Mouse (Mus musculus): ENCODE data around the gene Cox7a2l. TPM values are rescaled to one million over a fixed set of nuclear protein-coding genes. Genes with fewer than 3 reads are reported as not detected.

Gene Cox7a2l
- polyA plus RNA-seq, 1 experiment from 2014 or later: 179 TPM

DNA sequence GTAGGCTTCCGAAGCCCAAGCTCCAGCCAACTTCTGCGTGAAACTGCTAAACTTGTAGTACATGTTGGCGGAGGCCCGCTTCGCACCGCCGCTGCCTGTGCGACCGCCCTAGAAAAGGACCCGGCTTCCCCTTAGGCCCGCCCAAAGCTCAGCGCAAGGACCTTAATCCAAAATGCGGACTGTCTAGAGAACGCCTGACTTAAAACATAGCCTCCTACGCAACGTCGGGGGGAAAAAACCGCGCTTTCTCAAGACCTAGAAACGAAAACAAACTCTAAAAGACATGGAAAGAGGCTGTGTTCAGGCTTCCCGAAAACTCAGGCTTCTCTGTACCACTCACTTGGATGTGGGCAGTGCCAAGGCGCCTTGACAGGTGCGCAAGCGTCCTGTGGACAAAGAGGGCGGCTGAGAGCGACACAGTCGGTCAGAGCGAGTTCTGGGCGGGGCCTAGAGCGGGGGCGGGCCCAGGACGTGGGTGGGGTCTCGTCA is 2.9 kb downstream of the Cox7a2l start:
- Histone ChIP-seq H3K36me3 (ENCODE audit: control insufficient read depth, insufficient read depth) (no peaks in the 10 kb centered on the region), H3K9me3 (ENCODE audit: control insufficient read depth, low read length) (no peaks in the 10 kb centered on the region), H3K4me2 (ENCODE audit: low read length) (peak overlapping the region; percentile 85), H3K4me1 (replicated peaks; ENCODE audit: control insufficient read depth, insufficient read depth, low read length) (peaks cover 20% of the 10 kb centered on the region), H3K9ac (replicated peaks; ENCODE audit: low read depth, low read length) (peak overlapping the region; percentile 74), H3K27me3 (replicated peaks; ENCODE audit: control insufficient read depth, insufficient read depth, low read length) (no peaks in the 10 kb centered on the region), H3K4me3 (replicated peaks; ENCODE audit: low read length) (peak overlapping the region; percentile 82), H3K27ac (ENCODE audit: low read length) (peak overlapping the region; percentile 51)
- peak; percentile 98 for ATAC-seq
- WGBS: under 1% methylated on average over 33 of the region's 33 CpGs

DNA sequence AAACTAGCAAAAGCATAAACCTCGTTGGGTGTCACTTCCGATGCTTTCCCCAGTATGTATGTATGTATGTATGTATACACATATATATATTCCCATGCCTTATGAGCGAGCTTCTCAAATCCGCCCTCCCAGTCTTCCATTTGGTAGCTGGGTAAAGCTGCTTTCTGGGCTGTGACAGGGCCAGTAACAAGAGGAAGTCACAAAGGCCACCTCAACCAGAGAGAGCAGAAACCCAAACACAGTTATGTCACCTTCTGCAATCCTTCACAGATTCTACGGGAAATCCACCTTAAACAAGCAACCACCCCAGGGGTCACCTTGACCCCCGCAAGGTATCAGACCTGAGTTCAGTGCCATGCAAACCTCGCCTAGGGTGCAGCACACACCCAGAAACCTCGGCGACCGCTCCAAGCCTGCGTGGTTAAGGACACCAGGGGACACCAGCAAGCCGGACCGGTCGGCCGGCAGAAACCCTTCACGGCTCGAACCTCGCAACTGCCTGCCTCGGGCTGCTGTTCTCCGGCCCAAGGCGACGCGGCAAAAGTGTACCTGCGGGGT is 3.4 kb downstream of the Cox7a2l start:
- Histone ChIP-seq H3K4me2 (ENCODE audit: low read length) (peak overlapping the region; percentile 85), H3K4me3 (replicated peaks; ENCODE audit: low read length) (peak overlapping the region; percentile 82), H3K9ac (replicated peaks; ENCODE audit: low read depth, low read length) (peak overlapping the region; percentile 74), H3K9me3 (ENCODE audit: control insufficient read depth, low read length) (no peaks in the 10 kb centered on the region), H3K4me1 (replicated peaks; ENCODE audit: control insufficient read depth, insufficient read depth, low read length) (peaks cover 20% of the 10 kb centered on the region), H3K27me3 (replicated peaks; ENCODE audit: control insufficient read depth, insufficient read depth, low read length) (no peaks in the 10 kb centered on the region), H3K36me3 (ENCODE audit: control insufficient read depth, insufficient read depth) (no peaks in the 10 kb centered on the region), H3K27ac (ENCODE audit: low read length) (peak overlapping the region; percentile 51; the same call in 1 of the 2 replicates)
- peak; percentile 50 for ATAC-seq
- 3% methylated on average over 24 of the region's 24 CpGs for WGBS

DNA sequence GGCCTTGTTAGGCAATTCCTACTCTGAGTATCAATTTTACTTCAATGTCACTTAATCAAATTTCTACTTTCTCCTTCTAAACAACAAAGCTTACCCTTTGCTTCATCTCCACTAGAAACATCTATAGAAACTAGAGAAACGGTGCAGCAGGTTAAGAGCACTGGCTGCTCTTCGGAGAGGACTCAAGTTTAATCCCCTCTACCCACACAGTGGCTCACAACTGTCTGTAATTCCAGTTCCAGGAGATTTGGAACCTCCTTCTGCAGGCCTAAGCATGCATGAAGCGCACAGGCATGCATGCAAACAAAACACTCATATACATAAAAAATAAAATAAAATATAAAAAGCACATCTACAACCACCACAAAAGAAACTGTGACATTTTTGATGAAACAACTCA is 5.0 kb downstream of the Cox7a2l start:
- no peaks in the 10 kb centered on the region for H3K9me3 ChIP-seq (ENCODE audit: control insufficient read depth, low read length)
- H3K27ac ChIP-seq (ENCODE audit: low read length): no peak overlapping the region
- WGBS: 90% methylated on average over 3 of the region's 3 CpGs
- no peak overlapping the region for H3K9ac ChIP-seq (replicated peaks; ENCODE audit: low read depth, low read length)
- H3K36me3 ChIP-seq (ENCODE audit: control insufficient read depth, insufficient read depth): no peaks in the 10 kb centered on the region
- peaks cover 20% of the 10 kb centered on the region for H3K4me1 ChIP-seq (replicated peaks; ENCODE audit: control insufficient read depth, insufficient read depth, low read length)
- H3K4me3 ChIP-seq (replicated peaks; ENCODE audit: low read length): no peak overlapping the region
- ATAC-seq: no peak
- no peaks in the 10 kb centered on the region for H3K27me3 ChIP-seq (replicated peaks; ENCODE audit: control insufficient read depth, insufficient read depth, low read length)
- no peak overlapping the region for H3K4me2 ChIP-seq (ENCODE audit: low read length)

DNA sequence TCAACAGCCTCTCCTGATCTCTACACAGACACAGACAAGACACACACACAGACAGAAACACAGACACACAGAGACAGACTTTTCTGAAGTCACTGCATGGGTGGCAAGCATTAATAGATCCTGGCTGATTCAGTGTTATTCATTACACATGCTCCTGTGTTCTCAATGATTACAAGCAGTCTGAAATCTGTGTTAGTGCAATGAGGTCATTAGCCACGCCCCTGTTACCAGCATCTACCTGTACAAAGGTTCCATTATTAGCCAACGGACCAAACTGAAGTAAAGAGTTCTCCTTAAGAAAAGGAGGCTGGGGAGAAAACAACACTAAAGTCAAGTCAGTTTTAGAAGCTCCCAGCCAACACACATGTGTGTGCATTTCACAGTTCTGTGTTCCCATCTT is 13.4 kb downstream of the Cox7a2l start:
- 76% methylated on average over 2 of the region's 2 CpGs for WGBS
- Histone ChIP-seq H3K4me1 (replicated peaks; ENCODE audit: control insufficient read depth, insufficient read depth, low read length) (no peaks in the 10 kb centered on the region), H3K9ac (replicated peaks; ENCODE audit: low read depth, low read length) (no peak overlapping the region), H3K4me2 (ENCODE audit: low read length) (no peak overlapping the region), H3K9me3 (ENCODE audit: control insufficient read depth, low read length) (no peaks in the 10 kb centered on the region), H3K27ac (ENCODE audit: low read length) (no peak overlapping the region), H3K4me3 (replicated peaks; ENCODE audit: low read length) (no peak overlapping the region), H3K27me3 (replicated peaks; ENCODE audit: control insufficient read depth, insufficient read depth, low read length) (no peaks in the 10 kb centered on the region), H3K36me3 (ENCODE audit: control insufficient read depth, insufficient read depth) (peaks cover 8% of the 10 kb centered on the region)
- ATAC-seq: no peak

DNA sequence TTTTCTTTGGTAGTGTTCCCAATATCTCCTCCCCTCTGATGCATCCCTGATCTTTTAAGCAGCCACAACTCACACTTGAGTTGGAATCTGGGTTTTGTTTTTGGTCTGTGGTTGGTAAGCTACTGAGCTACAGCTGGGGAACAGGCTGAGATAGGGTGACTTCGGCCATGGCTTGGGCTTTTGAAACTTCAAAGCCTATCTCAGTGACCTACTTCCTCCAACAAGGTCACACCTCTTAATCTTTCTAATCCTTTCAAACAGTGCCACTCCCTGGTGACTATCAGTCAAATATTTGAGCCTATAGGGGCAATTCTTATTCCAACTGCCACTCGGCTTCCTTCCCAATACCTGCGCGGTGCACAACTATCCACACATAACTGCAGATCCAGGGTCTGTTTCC is 17.4 kb downstream of the Cox7a2l start:
- 93% methylated on average over 4 of the region's 4 CpGs for WGBS
- Histone ChIP-seq H3K4me3 (replicated peaks; ENCODE audit: low read length) (no peak overlapping the region), H3K4me1 (replicated peaks; ENCODE audit: control insufficient read depth, insufficient read depth, low read length) (no peaks in the 10 kb centered on the region), H3K27me3 (replicated peaks; ENCODE audit: control insufficient read depth, insufficient read depth, low read length) (no peaks in the 10 kb centered on the region), H3K27ac (ENCODE audit: low read length) (no peak overlapping the region), H3K4me2 (ENCODE audit: low read length) (no peak overlapping the region), H3K9me3 (ENCODE audit: control insufficient read depth, low read length) (peaks cover 7% of the 10 kb centered on the region; the same call in 1 of the 2 replicates), H3K36me3 (ENCODE audit: control insufficient read depth, insufficient read depth) (peaks cover 20% of the 10 kb centered on the region), H3K9ac (replicated peaks; ENCODE audit: low read depth, low read length) (no peak overlapping the region)
- ATAC-seq: no peak

DNA sequence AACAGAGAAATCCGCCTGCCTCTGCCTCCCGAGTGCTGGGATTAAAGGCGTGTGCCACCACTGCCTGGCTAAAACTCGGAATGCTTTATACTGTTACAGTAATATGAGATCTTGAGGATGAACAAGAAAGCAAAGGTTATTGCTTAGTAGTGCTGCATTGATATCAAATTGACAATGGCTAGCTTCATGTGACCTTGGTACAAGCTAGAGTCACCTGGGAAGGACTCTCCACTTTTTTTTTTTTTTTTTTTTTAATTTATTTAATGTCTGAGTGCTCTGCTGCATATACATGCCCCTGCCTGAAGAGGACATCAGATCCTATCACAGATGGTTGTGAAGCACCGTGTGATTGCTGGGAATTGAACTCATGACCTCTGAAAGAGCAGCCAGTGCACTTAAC is 18.2 kb downstream of the Cox7a2l start:
- 97% methylated on average over 5 of the region's 5 CpGs for WGBS

DNA sequence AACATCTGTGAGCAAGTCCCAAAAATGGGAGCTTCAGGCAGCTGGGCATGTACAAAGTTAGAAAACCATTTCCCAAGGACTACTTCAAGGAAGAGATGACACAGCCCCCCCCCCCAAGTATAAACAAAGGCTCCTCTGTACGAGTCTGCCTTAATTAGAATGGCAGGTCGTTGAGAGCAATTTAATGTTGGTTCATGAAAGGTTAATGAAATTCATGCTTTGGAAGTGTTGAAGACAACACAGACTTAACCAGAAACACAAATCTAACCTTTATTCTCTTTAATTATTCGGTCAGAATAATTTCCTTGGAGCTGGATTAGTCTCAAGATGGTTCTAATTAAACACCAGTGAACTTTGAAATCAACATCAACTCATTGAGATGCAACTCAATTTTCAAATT is 29.4 kb downstream of the Cox7a2l start:
- Histone ChIP-seq H3K27ac (ENCODE audit: low read length) (no peak overlapping the region), H3K27me3 (replicated peaks; ENCODE audit: control insufficient read depth, insufficient read depth, low read length) (no peaks in the 10 kb centered on the region), H3K9me3 (ENCODE audit: control insufficient read depth, low read length) (peaks cover 3% of the 10 kb centered on the region; the same call in 1 of the 2 replicates), H3K4me1 (replicated peaks; ENCODE audit: control insufficient read depth, insufficient read depth, low read length) (no peaks in the 10 kb centered on the region), H3K36me3 (ENCODE audit: control insufficient read depth, insufficient read depth) (no peaks in the 10 kb centered on the region), H3K9ac (replicated peaks; ENCODE audit: low read depth, low read length) (no peak overlapping the region), H3K4me3 (replicated peaks; ENCODE audit: low read length) (no peak overlapping the region), H3K4me2 (ENCODE audit: low read length) (no peak overlapping the region)
- no peak for ATAC-seq
- 18% methylated on average over 3 of the region's 3 CpGs for WGBS

More for the DNA sequence above, 18.2 kb downstream of the Cox7a2l start:
- H3K27me3 ChIP-seq (replicated peaks; ENCODE audit: control insufficient read depth, insufficient read depth, low read length): no peaks in the 10 kb centered on the region
- peaks cover 7% of the 10 kb centered on the region; the same call in 1 of the 2 replicates for H3K9me3 ChIP-seq (ENCODE audit: control insufficient read depth, low read length)
- no peaks in the 10 kb centered on the region for H3K4me1 ChIP-seq (replicated peaks; ENCODE audit: control insufficient read depth, insufficient read depth, low read length)
- H3K36me3 ChIP-seq (ENCODE audit: control insufficient read depth, insufficient read depth): peaks cover 20% of the 10 kb centered on the region
- H3K27ac ChIP-seq (ENCODE audit: low read length): no peak overlapping the region
- no peak for ATAC-seq
- no peak overlapping the region for H3K4me2 ChIP-seq (ENCODE audit: low read length)
- no peak overlapping the region for H3K4me3 ChIP-seq (replicated peaks; ENCODE audit: low read length)
- H3K9ac ChIP-seq (replicated peaks; ENCODE audit: low read depth, low read length): no peak overlapping the region

DNA sequence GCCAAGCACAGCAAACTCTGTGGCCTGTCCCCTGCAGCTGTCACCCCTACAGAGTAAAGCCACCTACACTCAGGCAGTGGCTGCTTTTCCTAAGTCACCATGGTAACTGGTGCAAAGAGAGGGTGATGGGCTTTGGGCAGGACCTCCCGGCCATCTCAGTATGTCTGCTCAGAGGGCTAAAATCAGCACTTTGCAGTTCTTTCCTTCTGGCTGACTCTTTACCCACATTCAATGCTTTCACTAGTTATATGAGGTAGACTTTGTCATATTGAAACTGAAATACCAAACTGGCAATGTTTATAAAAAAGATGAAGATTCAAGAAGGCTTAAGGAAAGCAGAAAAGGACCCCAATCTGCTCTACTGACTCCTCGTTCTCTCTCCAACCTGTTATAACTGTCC is 33.3 kb downstream of the Cox7a2l start:
- WGBS: 82% methylated on average over 2 of the region's 2 CpGs
- Histone ChIP-seq H3K4me2 (ENCODE audit: low read length) (no peak overlapping the region), H3K9me3 (ENCODE audit: control insufficient read depth, low read length) (no peaks in the 10 kb centered on the region), H3K27me3 (replicated peaks; ENCODE audit: control insufficient read depth, insufficient read depth, low read length) (no peaks in the 10 kb centered on the region), H3K36me3 (ENCODE audit: control insufficient read depth, insufficient read depth) (peaks cover 12% of the 10 kb centered on the region), H3K27ac (ENCODE audit: low read length) (no peak overlapping the region), H3K4me3 (replicated peaks; ENCODE audit: low read length) (no peak overlapping the region), H3K9ac (replicated peaks; ENCODE audit: low read depth, low read length) (no peak overlapping the region), H3K4me1 (replicated peaks; ENCODE audit: control insufficient read depth, insufficient read depth, low read length) (no peaks in the 10 kb centered on the region)
- ATAC-seq: no peak

DNA sequence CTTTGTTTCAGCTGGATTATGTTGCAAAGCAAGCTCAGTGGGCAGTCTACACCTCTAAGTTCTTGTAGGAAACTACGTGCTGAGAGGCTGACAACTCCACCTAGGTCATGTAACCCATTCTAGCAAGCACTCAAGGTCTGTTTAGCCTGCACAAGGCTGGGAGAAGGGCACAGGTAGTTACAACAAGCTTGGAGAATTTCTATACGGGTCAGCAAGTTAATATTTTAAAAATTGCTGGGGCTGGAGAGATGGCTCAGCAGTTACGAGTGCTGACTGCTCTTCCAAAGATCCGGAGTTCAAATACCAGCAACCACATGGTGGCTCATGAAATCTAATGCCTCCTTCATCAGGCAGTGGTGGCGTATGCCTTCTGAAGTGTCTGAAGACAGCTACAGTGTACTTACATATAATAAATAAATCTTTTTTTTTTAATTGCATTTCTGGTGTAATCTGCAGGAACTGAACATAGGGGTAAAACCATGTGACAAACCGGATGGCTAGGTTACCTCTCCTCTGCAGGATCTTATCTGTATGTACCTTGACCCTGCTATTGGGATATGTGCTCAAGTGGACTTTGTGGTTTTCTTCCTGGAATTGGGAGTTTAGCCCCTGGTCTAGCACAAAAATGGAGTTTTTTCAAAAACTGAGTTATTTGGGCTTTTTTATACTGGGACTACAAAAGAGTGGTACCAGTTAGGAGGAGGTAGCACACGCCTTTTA is 34.2 kb downstream of the Cox7a2l start:
- Histone ChIP-seq H3K4me1 (replicated peaks; ENCODE audit: control insufficient read depth, insufficient read depth, low read length) (no peaks in the 10 kb centered on the region), H3K4me2 (ENCODE audit: low read length) (no peak overlapping the region), H3K27me3 (replicated peaks; ENCODE audit: control insufficient read depth, insufficient read depth, low read length) (no peaks in the 10 kb centered on the region), H3K36me3 (ENCODE audit: control insufficient read depth, insufficient read depth) (peaks cover 18% of the 10 kb centered on the region), H3K4me3 (replicated peaks; ENCODE audit: low read length) (no peak overlapping the region), H3K9ac (replicated peaks; ENCODE audit: low read depth, low read length) (no peak overlapping the region), H3K27ac (ENCODE audit: low read length) (no peak overlapping the region), H3K9me3 (ENCODE audit: control insufficient read depth, low read length) (no peaks in the 10 kb centered on the region)
- WGBS: 90% methylated on average over 7 of the region's 7 CpGs
- ATAC-seq: no peak
